Mouse (Mus musculus): Measurements from ENCODE around the gene Dlg4.

GRCm38 (mm10) chr11:70077441-70077840, 60.7 kb downstream of the Dlg4 start:
- no peak for TF ChIP-seq CTCF (conservative IDR thresholded peaks at IDR 0.05; ENCODE audit: insufficient read depth, insufficient read length, low read depth, low read length)
- no peak for TF ChIP-seq POLR2A (IDR thresholded peaks at IDR 0.05; ENCODE audit: low read depth, low read length)
